Mouse (Mus musculus): ENCODE data around the gene Krt33b. TPM values are rescaled to one million over a fixed set of nuclear protein-coding genes. Genes with fewer than 3 reads are reported as not detected.

The Krt33b gene
- total RNA-seq, 2 experiments from 2014 or later = not detected

GRCm38 (mm10) chr11:99994384-99994661 lies 35.3 kb downstream of the Krt33b start:
- no peak for DNase-seq
- intact Hi-C loops (cut with DNase I) = no loop called here

- DNase-seq = no peak
- intact Hi-C loops (cut with DNase I) = no loop called here
Measured at GRCm38 (mm10) chr11:99993620-99994383, 35.9 kb downstream of the Krt33b start, which contains the start of gene Krtap17-1. Gene Krtap17-1, minus strand, starts transcription at chr11:99993994.

GRCm38 (mm10) chr11:99990571-99990970 lies 39.1 kb downstream of the Krt33b start:
- DNase-seq = no peak
- intact Hi-C loops (cut with DNase I) = no loop called here

- intact Hi-C loops (cut with DNase I) = no loop called here
- no peak for DNase-seq
Measured at GRCm38 (mm10) chr11:99989881-99990405, 39.7 kb downstream of the Krt33b start.

GRCm38 (mm10) chr11:99988530-99988929 lies 41.1 kb downstream of the Krt33b start:
- intact Hi-C loops (cut with DNase I) = no loop called here
- no peak for DNase-seq

GRCm38 (mm10) chr11:99986180-99986647 lies 43.5 kb downstream of the Krt33b start, which contains the start of gene Krtap16-1:
Gene Krtap16-1, minus strand, starts transcription at chr11:99986597.
- intact Hi-C loops (cut with DNase I) = no loop called here
- no peak for DNase-seq

GRCm38 (mm10) chr11:99985291-99986092 lies 44.2 kb downstream of the Krt33b start:
- DNase-seq = peak; percentile 16 to 21
- intact Hi-C loops (cut with DNase I) = no loop called here

- intact Hi-C loops (cut with DNase I) = no loop called here
- no peak for DNase-seq
Measured at GRCm38 (mm10) chr11:99983442-99983841, 46.2 kb downstream of the Krt33b start.

GRCm38 (mm10) chr11:99982731-99983130 lies 46.9 kb downstream of the Krt33b start:
- intact Hi-C loops (cut with DNase I) = no loop called here
- no peak for DNase-seq

GRCm38 (mm10) chr11:99978953-99979352 lies 50.7 kb downstream of the Krt33b start, which contains the start of gene Krtap29-1:
Gene Krtap29-1, minus strand, starts transcription at chr11:99979053.
- DNase-seq = no peak
- intact Hi-C loops (cut with DNase I) = no loop called here

Other genes starting within 250 kb of the Krt33b start
- not detected for gene Krtap4-8, start 249.2 kb downstream of the Krt33b start, total RNA-seq (2021)
- not detected for gene Krtap4-9, start 244.7 kb downstream of the Krt33b start, total RNA-seq (2021)
- gene Gm11596, start 236.4 kb downstream of the Krt33b start, total RNA-seq (2021) = not detected
- not detected for gene Gm11569, start 230.9 kb downstream of the Krt33b start, total RNA-seq (2021)
- gene Gm11554, start 225.4 kb downstream of the Krt33b start, total RNA-seq (2021) = not detected
- not detected for gene Krtap4-13, start 220.0 kb downstream of the Krt33b start, total RNA-seq (2021)
- not detected for gene Gm11564, start 214.2 kb downstream of the Krt33b start, total RNA-seq (2021)
- not detected for gene 2300003K06Rik, start 191.8 kb downstream of the Krt33b start, total RNA-seq (2021)
- not detected for gene Krtap4-16, start 178.3 kb downstream of the Krt33b start, total RNA-seq (2021)
- gene Gm11568, start 172.0 kb downstream of the Krt33b start, total RNA-seq (2021) = not detected
- gene Gm11559, start 165.4 kb downstream of the Krt33b start, total RNA-seq (2021) = not detected
- not detected for gene Krtap9-1, start 156.5 kb downstream of the Krt33b start, total RNA-seq (2021)
- gene Gm11567, start 150.7 kb downstream of the Krt33b start, total RNA-seq (2021) = not detected
- gene Krtap31-1, start 121.9 kb downstream of the Krt33b start, total RNA-seq (2021) = not detected
- gene Gm11565, start 115.1 kb downstream of the Krt33b start, total RNA-seq (2021) = not detected
- gene Krtap31-2, start 93.6 kb downstream of the Krt33b start, total RNA-seq (2021) = not detected
- gene Krtap9-5, start 81.4 kb downstream of the Krt33b start, total RNA-seq (2021) = not detected
- not detected for gene Krtap29-1, start 50.8 kb downstream of the Krt33b start, total RNA-seq (2021)
- gene Krtap16-1, start 43.3 kb downstream of the Krt33b start, total RNA-seq (2021) = not detected
- gene Krtap17-1, start 35.9 kb downstream of the Krt33b start, total RNA-seq (2021) = not detected
- not detected for gene Krt33a, start 13.7 kb downstream of the Krt33b start, total RNA-seq (2021)
- gene Krt34, start 11.7 kb upstream of the Krt33b start, total RNA-seq (2021) = not detected
- gene Krt31, start 20.7 kb upstream of the Krt33b start, total RNA-seq (2021) = not detected
- gene Krt32, start 58.4 kb upstream of the Krt33b start, total RNA-seq (2021) = not detected
- not detected for gene Krt35, start 66.4 kb upstream of the Krt33b start, total RNA-seq (2021)
- not detected for gene Krt36, start 75.8 kb upstream of the Krt33b start, total RNA-seq (2021)
- not detected for gene Krt13, start 91.7 kb upstream of the Krt33b start, total RNA-seq (2021)
- under 1 TPM in 1 of 2 experiments, not detected in 1; 0.29 TPM for gene Krt15, start 106.1 kb upstream of the Krt33b start, total RNA-seq (2021)
- gene Krt19, start 118.8 kb upstream of the Krt33b start, total RNA-seq (2021) = 10 to 100 TPM; 10.3 to 16.7 TPM
- not detected for gene Krt9, start 163.4 kb upstream of the Krt33b start, total RNA-seq (2021)
- gene Krt14, start 177.7 kb upstream of the Krt33b start, total RNA-seq (2021) = 1 to 10 TPM; 1.8 to 2.7 TPM
- not detected for gene Krt16, start 219.0 kb upstream of the Krt33b start, total RNA-seq (2021)
- not detected for gene Krt17, start 231.2 kb upstream of the Krt33b start, total RNA-seq (2021)
- not detected for gene Krt42, start 240.0 kb upstream of the Krt33b start, total RNA-seq (2021)